Mouse (Mus musculus) left cerebral cortex, adult 6 months (tissue): ENCODE data around the gene Mex3a. TPM values are rescaled to one million over a fixed set of nuclear protein-coding genes. Genes with fewer than 3 reads are reported as not detected.

Source experiments
- long read RNA-seq, 2 experiments: library from polyadenylated mRNA; unstranded; transcript quantifications; one replicate each; pipeline ENCODE4 v2.0.0; 2019 to 2020
- polyA plus RNA-seq: library from polyadenylated mRNA; unstranded; fragments of <200 nt; fragmentation: Nextera tagmentation; gene quantifications from 2 replicates; pipeline ENCODE4 v1.2.3, GENCODE M21; 2021

Gene Mex3a
- polyA plus RNA-seq, result 0.29 and 0.49 TPM in 2 replicates
- long read RNA-seq, experiment 1, partial matches to known transcripts, result 0 of 1 reads
- long read RNA-seq, experiment 1, other reads (novel, unspliced or antisense), result 1 of 1 reads
- long read RNA-seq, experiment 2, partial matches to known transcripts, result 0 of 2 reads
- long read RNA-seq, experiment 2, other reads (novel, unspliced or antisense), result 2 of 2 reads

GRCm38 (mm10) chr3:88532299-88532674 is at the start of gene Mex3a:
TSS of gene Mex3a (plus strand) at chr3:88532395.

GRCm38 (mm10) chr3:88509692-88510420 is 22.3 kb upstream of the Mex3a start, which contains the start of gene Lmna:
TSS of gene Lmna (minus strand) at chr3:88509956.

GRCm38 (mm10) chr3:88548180-88548917 is 16.2 kb downstream of the Mex3a start, which contains the start of gene Rab25:
TSS of gene Rab25 (minus strand) at chr3:88548300.

GRCm38 (mm10) chr3:88552676-88553524 is 20.7 kb downstream of the Mex3a start, which contains the start of gene Lamtor2:
TSS of gene Lamtor2 (minus strand) at chr3:88553074.

GRCm38 (mm10) chr3:88553525-88553879 is 21.3 kb downstream of the Mex3a start, which contains the start of gene Ubqln4:
TSS of gene Ubqln4 (plus strand) at chr3:88553758.

GRCm38 (mm10) chr3:88575540-88575939 is 43.3 kb downstream of the Mex3a start, which contains the start of gene Ssr2:
TSS of gene Ssr2 (plus strand) at chr3:88575876.

Other genes with a start within 250 kb of the Mex3a start
- not detected in 2 replicates for gene Gm38392, start 245.2 kb upstream of the Mex3a start, polyA plus RNA-seq
- gene Tsacc, start 235.4 kb upstream of the Mex3a start, polyA plus RNA-seq, result 4.4 and 5.3 TPM in 2 replicates
- gene Cct3, start 235.3 kb upstream of the Mex3a start, polyA plus RNA-seq, result 165 and 195 TPM in 2 replicates
- 143 and 151 TPM in 2 replicates for gene Glmp, start 207.4 kb upstream of the Mex3a start, polyA plus RNA-seq
- 2.0 and 2.1 TPM in 2 replicates for gene Tmem79, start 196.2 kb upstream of the Mex3a start, polyA plus RNA-seq
- 8.0 and 9.2 TPM in 2 replicates for gene Smg5, start 196.1 kb upstream of the Mex3a start, polyA plus RNA-seq
- 11.8 and 12.5 TPM in 2 replicates for gene Paqr6, start 167.8 kb upstream of the Mex3a start, polyA plus RNA-seq
- gene Bglap3, start 159.7 kb upstream of the Mex3a start, polyA plus RNA-seq, result 0.42 and 0.59 TPM in 2 replicates
- gene Bglap2, start 153.7 kb upstream of the Mex3a start, polyA plus RNA-seq, result 1.0 and 1.1 TPM in 2 replicates
- gene Bglap, start 147.9 kb upstream of the Mex3a start, polyA plus RNA-seq, result not detected in 2 replicates
- gene Pmf1, start 122.1 kb upstream of the Mex3a start, polyA plus RNA-seq, result 7.3 and 9.7 TPM in 2 replicates
- gene Slc25a44, start 107.3 kb upstream of the Mex3a start, polyA plus RNA-seq, result 41.1 and 42.3 TPM in 2 replicates
- gene Sema4a, start 71.2 kb upstream of the Mex3a start, polyA plus RNA-seq, result 14.1 and 17.3 TPM in 2 replicates
- gene Lmna, start 22.4 kb upstream of the Mex3a start, polyA plus RNA-seq, result 51.8 and 54.5 TPM in 2 replicates
- gene Rab25, start 15.9 kb downstream of the Mex3a start, polyA plus RNA-seq, result not detected in 2 replicates
- 138 and 243 TPM in 2 replicates for gene Lamtor2, start 20.7 kb downstream of the Mex3a start, polyA plus RNA-seq
- gene Ubqln4, start 21.4 kb downstream of the Mex3a start, polyA plus RNA-seq, result 15.4 and 27.8 TPM in 2 replicates
- gene Ssr2, start 43.5 kb downstream of the Mex3a start, polyA plus RNA-seq, result 189 and 202 TPM in 2 replicates
- 48.6 and 53.4 TPM in 2 replicates for gene Arhgef2, start 73.6 kb downstream of the Mex3a start, polyA plus RNA-seq
- not detected in 2 replicates for gene Rxfp4, start 120.7 kb downstream of the Mex3a start, polyA plus RNA-seq
- gene Khdc4, start 153.4 kb downstream of the Mex3a start, polyA plus RNA-seq, result 22.7 and 35.6 TPM in 2 replicates
- 55.4 and 59.7 TPM in 2 replicates for gene Rit1, start 184.4 kb downstream of the Mex3a start, polyA plus RNA-seq
- gene Syt11, start 242.8 kb downstream of the Mex3a start, polyA plus RNA-seq, result 266 and 273 TPM in 2 replicates